Mouse (Mus musculus): Measurements from ENCODE around the gene Cnp.

DNA sequence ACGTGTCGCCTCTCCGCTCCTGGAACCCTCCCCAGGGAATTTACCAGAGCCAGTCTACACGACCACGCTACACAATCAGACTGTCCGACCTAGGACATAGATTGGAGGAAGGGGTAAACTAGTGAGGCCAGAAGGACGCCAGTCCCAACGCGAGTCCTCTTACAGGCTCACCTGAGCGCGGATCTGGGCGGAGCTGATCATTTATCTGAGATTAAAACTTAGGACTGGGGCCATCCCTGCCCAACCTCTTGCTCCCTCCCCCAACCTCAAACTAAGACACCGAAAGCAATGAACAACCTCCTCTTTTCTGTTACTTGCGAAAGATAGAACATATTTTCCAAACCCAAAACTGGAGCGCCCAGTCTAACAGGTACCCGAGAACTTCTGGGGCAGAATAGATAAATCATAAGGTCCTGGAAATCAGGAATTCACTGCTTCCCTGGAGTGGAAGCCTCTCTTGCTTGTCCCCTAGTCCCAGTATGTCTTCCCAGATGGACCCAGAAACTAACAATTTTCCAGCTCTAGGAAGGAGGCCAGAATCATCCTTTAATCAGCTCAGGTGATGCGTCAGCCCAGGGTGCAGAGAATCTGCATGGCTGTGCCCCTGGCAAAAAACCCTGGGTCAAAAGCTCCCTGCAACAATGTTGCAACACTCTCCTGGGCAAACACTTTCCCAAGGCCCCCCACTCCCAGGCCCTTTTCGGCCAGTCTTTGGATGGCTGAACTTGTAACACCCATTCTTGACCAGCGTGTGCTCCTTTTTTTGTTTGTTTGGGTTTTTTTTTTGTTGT, 46.1 kb upstream of the Cnp start:
- TF ChIP-seq CTCF (IDR thresholded peaks at IDR 0.05; ENCODE audit: control insufficient read depth, insufficient read depth, insufficient read length) (no peak), USF1 (IDR thresholded peaks at IDR 0.05; ENCODE audit: low read depth) (no peak), MYOG (IDR thresholded peaks at IDR 0.05; ENCODE audit: control insufficient read depth, extremely low read depth, insufficient read length) (no peak)
